Mouse (Mus musculus) G1E-ER4 (cell line): ENCODE results near the gene Gm8926. TPM values are rescaled to one million over a fixed set of nuclear protein-coding genes. Genes with fewer than 3 reads are reported as not detected.
"Not testable (repeated sequence)": the region's sequence is repeated elsewhere in the genome, so short reads cannot be mapped to it uniquely, and the experiment has no call there.

Experiments
- GATA1 ChIP-seq: IDR thresholded peaks from one replicate; pipeline ENCODE4 v1.8.0; 2012; ENCODE audit warnings: low read length, inconsistent platforms
- polyA plus RNA-seq: library from polyadenylated mRNA; stranded (reverse); fragments of >175 nt; gene quantifications from 2 replicates; pipeline ENCODE4 v1.2.3, GENCODE M21; 2012

Gene Gm8926
- not detected in 2 replicates for polyA plus RNA-seq

- TF ChIP-seq GATA1, result not testable (repeated sequence)
Observed at GRCm38 (mm10) chr5:11770248-11770647, at the start of gene Gm8926. Gene Gm8926 (plus strand): TSS chr5:11770548.

Other genes with a start within 250 kb of the Gm8926 start
- gene Gm6460, start 175.6 kb upstream of the Gm8926 start, polyA plus RNA-seq, result not detected in 2 replicates
- gene Gm8922, start 88.6 kb upstream of the Gm8926 start, polyA plus RNA-seq, result not detected in 2 replicates
- gene Gm6465, start 75.0 kb downstream of the Gm8926 start, polyA plus RNA-seq, result not detected in 2 replicates
- gene 4933402N22Rik, start 147.5 kb downstream of the Gm8926 start, polyA plus RNA-seq, result not detected in 2 replicates